ENCODE assay signal across 8 mouse cellular contexts in the genomic region with DNA sequence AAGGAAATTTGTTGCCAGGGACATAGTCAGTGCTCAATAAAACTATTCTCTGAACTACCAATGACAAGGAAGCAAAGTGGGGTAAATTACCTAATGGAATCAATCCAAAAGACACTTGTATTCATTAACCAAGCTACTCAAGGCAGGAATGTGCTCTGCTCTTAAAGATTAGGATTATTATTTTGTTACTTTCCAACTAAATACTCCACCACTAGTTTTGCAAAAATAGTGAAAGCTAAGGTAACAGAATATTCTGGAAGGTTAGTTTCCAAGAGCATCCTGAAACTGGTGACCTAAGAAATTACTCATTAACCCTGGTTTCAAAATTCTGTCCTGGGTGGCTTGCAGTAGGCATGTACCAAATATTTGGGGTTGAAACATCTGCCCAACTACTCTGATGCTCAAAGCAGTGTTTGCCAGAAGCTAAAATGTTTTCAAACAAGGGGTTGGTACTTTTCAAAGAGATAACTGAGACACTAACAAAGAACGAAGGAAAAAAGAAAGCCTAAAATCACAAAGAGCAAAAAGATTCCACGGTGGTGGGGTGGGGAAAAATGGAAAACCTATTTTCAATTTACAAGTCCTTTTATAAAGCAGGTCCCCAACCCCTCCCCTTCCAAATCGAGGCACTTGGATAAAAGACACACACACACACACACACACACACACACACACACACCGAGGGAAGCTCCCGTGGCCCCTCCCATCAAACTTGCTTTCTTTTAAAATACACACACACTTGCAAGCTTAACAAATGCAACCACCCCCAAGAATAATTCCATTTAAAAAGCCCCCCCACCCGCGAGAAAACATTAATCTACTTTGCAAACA. TPM values are rescaled to one million over a fixed set of nuclear protein-coding genes. Genes with fewer than 3 reads are reported as not detected.
DNase-seq lines count a peak whose midpoint lies in the region; ATAC-seq and TF ChIP-seq lines count a peak whose summit lies in the region.

No protein-coding gene starts in this region.

- H3K36me3 ChIP-seq in hindbrain, embryonic 14.5 days (replicated peaks; ENCODE audit: control insufficient read depth, insufficient read depth) = no peaks in the 10 kb centered on the region
- H3K36me3 ChIP-seq in liver, embryonic 15.5 days (replicated peaks) = 0 out of 2 replicates have a peak, but pooled peaks cover 4% of the 10 kb centered on the region

- no peaks in the 10 kb centered on the region for H3K9me3 ChIP-seq in hindbrain, embryonic 14.5 days (ENCODE audit: control insufficient read depth, low read length)
- H3K9me3 ChIP-seq in liver, embryonic 15.5 days (replicated peaks) = no peaks in the 10 kb centered on the region

- under 1% methylated on average over 7 of the region's 7 CpGs for WGBS in hindbrain, embryonic 14.5 days
- WGBS in liver, embryonic 15.5 days (ENCODE audit: insufficient replicate concordance) = 2% methylated on average over 7 of the region's 7 CpGs

- H3K4me2 ChIP-seq in hindbrain, embryonic 14.5 days (replicated peaks) = peak overlapping the region; percentile 85
- H3K4me2 ChIP-seq in liver, embryonic 15.5 days = peak overlapping the region; percentile 99

- TF ChIP-seq CTCF in layer of hippocampus, adult 2 months (conservative IDR thresholded peaks at IDR 0.05) = no peak

- no peak for DNase-seq in layer of hippocampus, adult 2 months (ENCODE audit: low spot score in 2 of 2)
- DNase-seq in layer of hippocampus, postnatal 36 days = no peak
- peak; percentile 29 for DNase-seq in cerebellum, adult 8-10 months
- DNase-seq in hindbrain, embryonic 14.5 days (ENCODE audit: low spot score) = no peak
- DNase-seq in thymus, postnatal 4 days = peak; percentile 50
- DNase-seq in embryo, embryonic 11 days = no peak

- ATAC-seq in hindbrain, embryonic 14.5 days (ENCODE audit: low FRiP score) = no peak
- ATAC-seq in liver, embryonic 15.5 days (ENCODE audit: insufficient read depth) = no peak
- no peak for ATAC-seq in megakaryocyte progenitor cell, adult 5-6 weeks (replicated peaks; ENCODE audit: poor library complexity)

- H3K27me3 ChIP-seq in hindbrain, embryonic 14.5 days (ENCODE audit: control insufficient read depth, insufficient read depth, low read length) = no peaks in the 10 kb centered on the region
- H3K27me3 ChIP-seq in liver, embryonic 15.5 days = no peaks in the 10 kb centered on the region

- peaks cover 52% of the 10 kb centered on the region for H3K4me1 ChIP-seq in hindbrain, embryonic 14.5 days (replicated peaks; ENCODE audit: control insufficient read depth, insufficient read depth, low read length)
- peaks cover 82% of the 10 kb centered on the region for H3K4me1 ChIP-seq in liver, embryonic 15.5 days (replicated peaks)

- peak overlapping the region; percentile 74 for H3K4me3 ChIP-seq in layer of hippocampus, adult 2 months
- H3K4me3 ChIP-seq in hindbrain, embryonic 14.5 days (replicated peaks; ENCODE audit: low read length) = peak overlapping the region; percentile 96
- H3K4me3 ChIP-seq in liver, embryonic 15.5 days (replicated peaks) = peak overlapping the region; percentile 92

- peak overlapping the region; percentile 92; the same call in 1 of the 2 replicates for H3K27ac ChIP-seq in layer of hippocampus, adult 2 months
- peak overlapping the region; percentile 98 for H3K27ac ChIP-seq in hindbrain, embryonic 14.5 days
- peak overlapping the region; percentile 90 for H3K27ac ChIP-seq in liver, embryonic 15.5 days (replicated peaks)

- peak overlapping the region; percentile 95 for H3K9ac ChIP-seq in hindbrain, embryonic 14.5 days
- peak overlapping the region; percentile 83 for H3K9ac ChIP-seq in liver, embryonic 15.5 days

RNA-seq across cellular contexts. Expression of a gene that starts 11.0 kb away (rescaled TPM):
- 10 to 100 TPM; 43.9 to 45.4 TPM for total RNA-seq in layer of hippocampus, adult 2 months (2021)
- total RNA-seq in layer of hippocampus, postnatal 36 days (2021) = 10 to 100 TPM; 41.0 to 49.1 TPM
- polyA plus RNA-seq in hindbrain, embryonic 14.5 days (2014; fragmentation: Nextera tagmentation; extraction: Ambion mirVana) = 22.7 and 24.2 TPM in 2 replicates
- polyA plus RNA-seq in liver, embryonic 15.5 days (2015; fragmentation: Nextera tagmentation; extraction: Ambion mirVana) = 3.1 TPM in 2 replicates
- total RNA-seq in megakaryocyte progenitor cell, adult 5-6 weeks (2015) = 8.6 and 11.6 TPM in 2 replicates
- total RNA-seq in megakaryocyte progenitor cell, adult 5-6 weeks (2017) = 6.5 TPM in 2 replicates

Comparison
In these comparisons a context has a peak if more than half of its experiments do, and no peak if none do; other contexts are left out.
1. DNase-seq: peak in cerebellum, adult 8-10 months (single experiment) and thymus, postnatal 4 days (single experiment); none in layer of hippocampus, adult 2 months (0 of 2), layer of hippocampus, postnatal 36 days (0 of 2), hindbrain, embryonic 14.5 days (single experiment) and embryo, embryonic 11 days (single experiment).
2. Peak in every context shown above with its lines, with median percentiles within 50 percentile points of each other: H3K27ac ChIP-seq and H3K4me3 ChIP-seq.